Mouse (Mus musculus) c-Kit-positive CD71-negative TER-119-negative erythroid progenitor cells, embryonic 14.5 days (primary cell): ENCODE measurements at regions not wholly inside any gene's neighbourhood (a gene's known extent, or its start where the extent isn't known, plus 50 kb on each side); places are given as distances from the start of the nearest gene placed in this dataset.

Source experiments
- DNase-seq: peaks from one replicate; pipeline ENCODE4 v3.0.0-alpha.2; 2013; ENCODE audit warnings: low read depth

DNA sequence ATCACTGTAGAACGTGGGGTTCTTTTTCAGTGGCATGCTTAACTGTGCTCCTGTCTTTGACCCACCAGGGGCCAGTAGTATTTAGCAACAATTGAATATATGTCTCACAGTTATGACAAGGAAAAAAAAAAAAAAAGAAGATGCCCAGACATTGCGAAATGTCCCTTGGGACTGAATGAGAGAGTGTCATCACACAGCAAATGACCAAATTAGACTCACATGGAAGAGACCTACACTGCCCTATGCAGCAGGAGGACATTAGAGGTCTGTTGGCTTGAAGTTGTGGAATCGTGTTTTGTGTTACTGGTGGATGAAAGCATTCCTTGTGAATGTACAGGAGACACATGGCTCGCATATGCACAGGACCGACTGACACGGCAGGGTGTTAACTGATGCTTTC lies 214.3 kb upstream of the Maf start:
- DNase-seq = no peak

DNA sequence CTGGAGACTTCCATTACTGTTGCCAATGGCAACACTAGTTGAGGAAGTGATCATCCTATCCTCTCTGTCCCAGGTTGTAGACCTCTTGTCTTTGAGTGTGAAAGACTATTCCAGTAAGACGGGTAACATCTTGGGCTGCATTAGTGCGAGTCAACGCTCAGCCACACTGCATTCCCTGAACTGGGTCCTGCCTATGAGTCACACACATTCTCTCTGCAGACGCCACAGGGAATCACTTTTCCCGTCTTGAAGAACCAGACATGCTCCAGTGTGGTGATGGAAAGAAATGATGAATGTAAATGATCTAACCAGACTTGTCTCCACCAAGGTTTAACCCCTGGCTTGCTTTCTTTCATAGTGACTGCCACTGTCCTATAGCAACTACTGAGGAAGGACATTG lies 199.1 kb upstream of the Maf start:
- DNase-seq = no peak

DNA sequence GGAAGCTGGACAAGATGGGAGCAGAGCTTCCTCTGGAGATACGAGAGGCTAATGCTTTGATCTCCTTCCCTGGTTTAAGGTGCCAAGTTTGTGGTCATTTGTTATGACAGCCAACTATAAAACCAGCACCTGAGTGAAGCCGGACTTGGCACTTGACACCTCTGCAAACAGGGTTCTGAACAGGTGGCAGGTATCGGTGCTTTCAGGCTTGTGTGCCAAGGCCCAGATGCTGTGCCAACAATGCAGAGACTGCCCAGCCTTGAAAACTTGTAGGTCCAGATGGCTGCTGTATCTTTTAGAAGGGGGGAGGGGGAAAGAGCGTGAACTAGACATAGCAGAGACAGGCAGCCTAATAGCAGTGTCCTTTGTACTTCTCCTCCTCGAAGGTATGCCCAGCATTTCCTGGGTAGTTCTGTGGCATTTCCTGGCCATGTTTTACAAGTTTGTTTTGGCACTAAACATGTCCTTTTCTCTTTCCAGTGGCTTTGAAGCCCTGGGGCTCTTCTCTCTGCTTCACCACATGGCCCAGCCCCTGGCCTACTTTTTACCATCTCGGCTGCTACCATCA lies 196.3 kb upstream of the Maf start:
- DNase-seq = no peak

DNA sequence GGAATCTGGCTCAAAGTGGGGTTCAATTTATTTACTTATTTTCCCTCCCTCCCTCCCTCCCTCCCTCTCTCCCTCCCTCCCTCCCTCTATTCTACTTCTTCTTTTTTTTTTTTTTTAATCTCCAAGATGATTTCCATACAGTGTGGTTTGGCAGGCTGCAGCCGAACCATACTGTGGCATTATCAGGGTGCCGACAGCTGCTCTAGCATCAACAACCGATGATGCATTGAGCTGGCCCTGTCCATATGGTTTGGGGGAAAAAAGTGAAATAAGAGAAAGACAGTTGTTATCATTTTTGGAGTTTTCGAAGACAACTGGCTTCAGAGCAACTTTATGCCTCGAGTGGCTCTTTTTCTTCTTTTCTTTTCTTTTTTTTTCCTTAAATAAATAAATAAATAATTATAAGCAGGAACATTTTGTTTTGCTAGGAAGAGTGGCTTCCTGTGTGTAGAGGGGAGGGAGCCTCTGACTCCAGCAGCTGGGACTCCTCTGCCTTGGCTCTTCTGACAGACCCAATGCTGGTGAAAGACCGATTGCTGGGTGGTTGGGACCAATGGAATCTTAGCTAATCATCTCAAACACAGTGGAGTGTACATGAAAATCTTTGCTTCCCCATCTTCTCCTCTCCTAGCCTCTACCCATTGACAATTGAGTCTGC lies 190.1 kb upstream of the Maf start:
- no peak for DNase-seq

DNA sequence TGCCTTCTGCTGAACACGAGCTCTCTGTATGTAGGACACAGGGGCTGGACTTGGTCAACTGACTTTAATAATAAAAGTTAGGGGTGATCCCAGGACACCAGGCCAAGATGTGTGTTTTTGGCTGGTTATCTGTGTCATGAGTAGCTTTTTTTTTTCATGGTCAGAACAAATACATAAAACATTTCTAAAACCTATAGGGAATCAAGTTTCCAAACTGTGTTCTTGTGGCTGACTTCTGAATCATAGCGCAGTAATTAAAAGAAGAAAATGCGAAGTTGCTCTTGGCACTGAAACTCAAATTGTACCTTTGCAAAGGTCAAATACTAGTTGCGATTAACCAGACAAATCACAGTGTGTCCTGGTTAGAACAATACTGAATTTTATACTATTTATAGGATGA lies 189.5 kb upstream of the Maf start:
- no peak for DNase-seq

DNA sequence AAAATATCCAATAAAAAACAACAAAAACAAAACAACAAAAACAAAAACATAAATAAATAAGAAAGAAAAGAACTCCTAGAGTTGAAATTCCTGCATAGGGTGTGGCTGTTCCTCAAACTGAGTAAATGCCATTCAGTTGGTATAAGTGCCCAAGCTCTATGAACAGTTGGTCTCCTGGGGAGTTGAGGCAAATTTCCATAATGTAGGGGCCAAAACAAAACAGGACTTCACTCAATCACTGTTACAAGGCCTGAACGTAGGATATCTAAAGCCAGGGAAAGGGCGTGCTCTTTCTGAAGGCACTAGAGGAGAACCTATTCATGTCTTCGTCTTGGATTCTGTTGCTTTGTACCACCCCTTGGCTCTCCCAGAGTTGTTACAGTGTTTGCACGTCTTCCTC lies 188.5 kb upstream of the Maf start:
- no peak for DNase-seq

DNA sequence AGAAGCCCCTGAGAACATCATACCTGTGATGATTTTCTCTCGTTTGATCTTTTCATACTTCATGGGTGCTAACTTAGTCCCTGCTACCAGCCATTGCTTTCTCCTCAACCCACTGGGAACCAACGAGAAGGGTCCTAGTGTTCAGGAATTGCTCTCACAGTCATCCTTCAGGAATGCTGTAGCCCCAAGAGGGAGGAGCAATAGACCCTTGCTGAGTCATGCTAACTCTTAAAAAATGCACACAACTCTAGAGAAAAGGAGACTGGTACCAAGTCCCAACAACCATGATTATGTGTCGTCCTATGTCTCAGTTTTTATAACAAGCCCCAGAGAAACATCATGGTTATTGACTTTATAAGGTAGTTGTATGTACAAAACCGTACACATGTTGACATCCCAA lies 180.7 kb upstream of the Maf start:
- DNase-seq = no peak

DNA sequence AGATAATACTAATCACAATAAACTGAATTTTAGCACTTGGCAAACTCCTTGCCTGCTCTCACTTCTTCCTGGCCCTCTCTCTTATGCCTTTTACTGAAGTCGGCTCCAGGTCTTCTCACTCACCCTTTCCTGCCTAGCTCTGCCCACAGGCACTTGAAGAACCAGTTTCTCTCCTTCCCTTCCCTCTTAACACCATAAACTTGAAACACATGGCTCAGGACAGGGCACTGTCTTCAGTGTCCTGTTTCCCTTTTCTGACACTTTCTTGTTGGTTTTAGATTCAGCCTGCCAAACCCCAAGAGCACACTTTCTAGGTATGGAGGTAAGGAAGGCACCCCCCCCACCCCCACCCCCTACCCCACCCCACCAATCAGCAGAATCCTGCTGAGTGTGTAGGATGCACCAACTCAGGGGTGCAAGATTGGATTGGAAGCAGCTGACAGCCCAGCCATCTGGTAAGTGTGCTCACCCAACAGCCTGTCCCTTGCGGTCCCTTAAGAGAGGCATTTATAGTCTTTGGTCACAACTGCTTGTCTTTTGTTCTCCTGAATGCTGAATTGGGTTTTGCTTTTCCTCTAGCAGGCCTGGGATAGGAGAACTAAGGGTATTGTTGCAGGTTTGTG lies 177.6 kb upstream of the Maf start:
- no peak for DNase-seq

DNA sequence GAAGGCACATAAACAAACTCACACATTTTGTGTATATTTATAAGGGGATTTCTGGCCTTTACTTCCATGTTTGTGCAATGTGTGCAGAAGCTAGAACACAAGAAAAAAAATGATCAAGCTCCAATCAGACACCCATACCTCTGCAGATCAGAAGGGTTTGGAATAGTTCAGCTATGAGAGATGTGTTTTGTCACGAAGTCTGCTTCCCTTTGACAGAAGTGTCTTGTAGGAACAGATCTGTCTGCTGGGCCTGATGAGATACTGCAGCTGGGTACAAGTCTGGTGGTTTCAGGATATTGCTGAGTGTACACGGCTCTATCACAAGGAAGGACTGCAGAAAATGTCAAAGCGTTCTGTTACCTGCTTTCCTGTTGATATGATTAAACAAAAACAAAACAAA lies 176.2 kb upstream of the Maf start:
- no peak for DNase-seq

DNA sequence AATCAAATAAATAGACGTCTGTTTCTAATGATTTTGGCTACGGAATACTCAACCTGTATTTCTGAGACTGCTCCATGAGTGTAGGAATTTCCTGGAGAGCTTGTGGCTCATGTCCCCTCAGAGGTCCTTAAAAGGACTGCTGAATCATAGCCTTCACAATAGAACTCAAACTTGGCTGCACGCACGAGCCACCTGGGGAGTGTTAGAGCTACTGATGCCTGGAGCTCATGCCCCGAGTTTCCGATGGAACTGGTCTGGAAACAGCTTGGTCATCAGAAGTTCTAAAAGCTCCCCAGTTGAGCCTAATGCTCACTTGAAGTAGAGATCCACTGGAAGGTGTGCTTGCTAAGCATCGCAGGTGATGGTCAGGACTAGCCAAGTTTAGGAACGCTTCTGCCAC lies 174.3 kb upstream of the Maf start:
- DNase-seq = no peak

DNA sequence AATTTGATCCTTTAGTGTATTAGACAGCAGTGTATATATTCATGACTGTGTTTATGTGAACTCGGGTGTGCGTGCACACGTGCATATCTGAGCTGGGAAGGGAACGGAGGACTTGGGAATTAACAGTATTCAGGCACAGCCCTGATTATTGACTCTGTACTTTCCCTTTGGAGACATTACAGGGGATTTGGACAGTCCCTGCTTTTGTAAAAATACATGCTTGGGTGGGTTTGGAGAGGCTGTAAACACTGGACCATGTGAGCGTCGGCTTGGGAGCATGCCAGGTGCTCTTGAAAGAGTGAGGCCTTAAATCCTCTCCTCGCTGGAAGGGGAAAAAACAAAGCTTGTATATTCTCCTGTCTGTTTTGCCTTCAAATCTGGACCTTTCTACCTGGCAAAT lies 167.2 kb upstream of the Maf start:
- no peak for DNase-seq

DNA sequence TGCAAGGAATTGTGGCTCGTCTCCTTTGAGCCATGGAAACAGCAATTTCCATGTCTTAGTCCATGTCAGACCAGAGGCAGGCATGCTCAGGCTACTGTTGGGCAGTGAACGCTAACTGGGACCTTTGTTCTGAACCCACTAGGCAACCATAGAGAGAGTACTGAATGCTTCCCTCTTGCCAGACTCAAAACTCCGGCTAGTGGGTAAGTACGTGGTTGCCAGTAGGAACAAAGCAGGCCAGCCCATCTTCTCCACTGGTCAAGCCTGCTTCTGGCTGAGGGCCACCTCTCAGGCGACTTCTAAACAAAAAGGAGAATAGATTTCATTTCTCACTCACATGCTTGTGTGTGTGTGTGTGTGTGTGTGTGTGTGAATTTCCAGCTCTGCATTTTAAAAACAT lies 163.8 kb upstream of the Maf start:
- no peak for DNase-seq

DNA sequence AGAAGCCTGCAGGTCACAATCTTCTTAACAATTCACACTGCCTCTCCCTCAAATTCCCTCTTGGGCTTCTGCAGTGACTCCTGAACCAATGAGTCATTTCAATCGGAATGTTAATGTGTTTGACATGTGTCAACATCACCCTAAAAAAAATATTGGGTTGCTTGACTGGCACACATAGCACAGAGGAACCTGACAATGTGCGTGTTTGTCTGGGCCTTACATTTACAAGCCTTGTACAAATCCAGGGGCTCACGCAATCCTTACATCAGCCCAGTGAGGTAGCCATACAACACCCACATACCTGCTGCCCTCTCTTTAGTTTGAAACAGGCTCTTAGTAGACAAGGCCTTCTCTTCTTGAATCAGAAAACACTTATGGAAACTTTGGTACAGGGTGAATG lies 153.8 kb upstream of the Maf start:
- no peak for DNase-seq

DNA sequence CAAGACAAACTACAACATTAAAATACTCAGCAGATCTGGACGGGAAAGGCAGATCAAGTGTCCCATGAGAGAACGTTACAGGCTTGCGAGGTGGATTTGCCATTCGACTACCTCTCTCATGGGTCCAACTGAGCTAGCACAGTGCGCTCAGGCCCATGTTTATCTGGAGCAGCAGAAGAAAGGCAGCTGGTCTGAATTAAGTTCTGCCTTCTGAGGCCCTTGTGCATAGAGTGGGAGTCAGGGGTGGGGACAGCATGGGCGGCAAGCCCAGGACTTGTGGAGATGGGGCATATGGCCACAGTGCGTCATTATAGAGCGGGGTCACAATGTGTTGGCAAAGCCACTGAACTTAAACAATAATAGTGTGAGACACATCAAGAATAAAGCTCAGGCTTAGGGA lies 151.8 kb upstream of the Maf start:
- no peak for DNase-seq

DNA sequence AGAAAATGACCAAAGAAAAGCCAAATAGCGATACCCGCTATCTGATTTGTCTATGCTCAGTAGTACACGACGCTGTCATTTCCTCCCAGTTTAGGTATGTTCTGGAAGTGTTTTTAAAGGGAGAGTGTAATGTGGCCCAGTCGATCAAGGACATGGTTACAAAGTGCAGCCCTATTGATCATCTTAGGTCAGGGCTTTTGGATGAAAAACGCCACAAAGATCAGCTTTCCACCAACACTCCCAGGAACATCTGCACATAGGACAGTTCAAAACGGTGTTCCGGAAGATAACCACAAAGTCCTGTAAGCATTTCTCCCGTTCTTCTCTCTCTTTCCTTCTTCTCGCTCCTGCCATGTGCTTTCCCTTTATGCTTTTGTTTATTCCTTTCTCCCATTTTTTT lies 149.2 kb upstream of the Maf start:
- DNase-seq = no peak

DNA sequence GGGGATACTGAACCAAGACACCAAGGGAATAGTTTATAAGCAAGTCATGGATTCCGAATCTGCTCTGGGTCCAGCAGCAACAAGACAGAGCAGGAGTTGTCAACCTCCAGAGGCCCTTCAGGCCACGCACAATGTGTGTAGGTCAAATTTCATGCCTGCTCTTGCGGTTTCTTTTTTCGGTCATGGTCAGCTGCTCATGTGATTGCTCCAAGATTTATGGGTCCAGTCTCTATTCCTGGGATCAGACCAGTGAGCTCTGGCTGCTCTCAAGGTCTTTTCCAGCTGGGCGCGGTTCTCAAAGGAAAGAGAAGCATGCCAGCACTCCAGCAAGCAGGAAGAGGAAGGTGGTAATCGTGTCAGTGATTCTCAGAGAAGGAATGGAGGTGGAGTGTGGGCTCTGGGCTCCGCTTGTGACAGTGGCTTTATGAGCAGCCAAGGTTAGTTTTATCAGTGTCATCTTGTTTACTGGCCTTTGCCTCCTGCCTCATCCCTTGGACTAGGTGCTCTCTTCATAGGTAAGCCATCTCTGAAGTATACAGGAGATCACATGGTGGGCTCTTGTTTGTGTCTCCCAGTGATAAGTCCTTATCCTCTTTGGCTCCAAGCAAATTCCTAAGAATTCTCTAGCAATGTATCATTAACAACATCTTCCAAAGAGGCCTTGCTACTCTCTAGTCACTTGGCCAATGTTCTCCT lies 148.5 kb upstream of the Maf start:
- no peak for DNase-seq

DNA sequence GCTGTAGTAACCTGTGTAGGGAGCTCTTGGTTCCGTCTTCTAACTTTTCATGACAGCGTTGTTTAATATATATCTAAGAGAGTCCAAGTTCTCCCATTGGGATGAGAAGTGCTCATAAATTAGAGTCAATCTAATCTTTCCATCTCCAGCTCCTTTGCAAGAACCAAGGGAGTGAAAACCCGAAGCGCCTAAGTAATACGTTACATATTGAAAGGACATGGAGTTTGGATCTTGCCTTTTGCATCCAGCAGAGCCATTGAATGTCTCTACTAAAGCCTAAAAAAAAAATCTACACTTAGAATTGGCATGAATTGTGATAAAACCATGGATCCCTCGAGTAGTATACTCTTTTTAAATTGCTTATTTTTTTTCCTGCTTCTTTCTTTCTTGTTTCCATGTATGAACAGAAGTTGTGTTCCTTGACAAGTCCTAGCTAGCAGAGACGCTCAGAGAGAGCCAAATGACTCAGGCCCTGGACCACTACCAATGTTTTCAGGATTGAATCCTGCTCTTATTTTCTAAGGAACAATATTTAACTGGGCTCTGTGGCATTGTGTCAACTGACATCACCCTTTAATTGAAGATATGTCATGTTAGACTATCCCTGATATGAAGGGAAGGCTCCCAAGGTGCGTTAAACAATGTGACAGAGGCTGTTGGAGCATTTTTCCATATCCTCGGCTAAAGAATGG lies 146.8 kb upstream of the Maf start:
- no peak for DNase-seq

DNA sequence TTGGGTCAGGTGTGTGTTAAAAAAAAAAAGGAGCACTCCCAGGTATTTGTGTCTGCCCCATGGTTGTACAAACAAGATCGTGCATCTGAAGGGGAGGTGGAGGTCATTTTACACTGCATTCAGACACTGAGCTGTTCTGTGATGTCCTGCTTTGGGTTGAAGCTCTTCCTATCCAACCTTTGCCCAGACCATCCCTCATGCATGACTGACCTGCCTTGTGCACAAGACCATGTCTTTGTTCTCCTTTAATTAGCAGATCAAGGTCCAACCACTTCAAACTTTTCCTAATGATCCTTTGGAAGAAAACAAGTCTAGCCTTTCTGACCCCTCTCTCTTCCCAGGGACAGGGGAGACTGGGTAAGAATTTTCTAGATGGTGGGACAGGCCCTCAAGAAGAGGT lies 143.0 kb upstream of the Maf start:
- DNase-seq = no peak

DNA sequence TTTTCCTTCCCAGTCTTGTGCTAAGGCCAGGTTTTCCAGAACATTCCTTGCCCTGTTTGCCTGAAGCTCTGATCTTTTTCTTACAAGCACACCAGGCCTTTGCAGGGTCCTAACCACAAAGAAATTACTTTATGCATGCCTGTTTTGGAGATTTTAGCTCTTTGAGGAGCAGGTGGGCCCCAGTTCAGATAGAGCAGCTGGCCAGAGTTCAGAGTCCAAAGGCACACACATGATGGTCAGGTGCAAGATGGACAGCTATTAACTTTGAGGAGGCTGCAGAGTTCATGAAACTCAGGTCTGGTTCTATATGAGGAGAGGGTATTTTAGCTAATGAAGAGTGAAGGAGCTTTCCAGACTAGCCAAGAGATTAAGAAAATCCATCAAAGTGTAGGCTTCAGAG lies 125.8 kb upstream of the Maf start:
- no peak for DNase-seq

DNA sequence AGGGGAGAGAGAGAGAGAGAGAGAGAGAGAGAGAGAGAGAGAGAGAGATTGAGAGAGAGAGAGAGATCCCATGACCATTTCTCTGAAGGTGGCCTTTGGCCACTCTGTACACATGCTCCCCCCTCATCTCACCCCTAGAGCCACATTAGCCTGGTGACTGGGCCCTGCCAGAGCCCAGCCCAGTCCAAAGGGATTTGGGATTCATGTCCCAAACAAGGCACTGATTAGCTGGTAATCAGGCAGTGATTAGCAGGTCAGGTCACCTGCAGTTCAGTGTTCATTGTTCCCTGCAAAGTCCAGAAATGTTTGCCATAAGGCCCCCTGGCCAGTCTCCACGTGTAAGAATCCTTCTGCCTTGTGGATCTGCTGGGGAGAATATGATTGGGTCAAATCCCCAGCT lies 124.1 kb upstream of the Maf start:
- DNase-seq = no peak

DNA sequence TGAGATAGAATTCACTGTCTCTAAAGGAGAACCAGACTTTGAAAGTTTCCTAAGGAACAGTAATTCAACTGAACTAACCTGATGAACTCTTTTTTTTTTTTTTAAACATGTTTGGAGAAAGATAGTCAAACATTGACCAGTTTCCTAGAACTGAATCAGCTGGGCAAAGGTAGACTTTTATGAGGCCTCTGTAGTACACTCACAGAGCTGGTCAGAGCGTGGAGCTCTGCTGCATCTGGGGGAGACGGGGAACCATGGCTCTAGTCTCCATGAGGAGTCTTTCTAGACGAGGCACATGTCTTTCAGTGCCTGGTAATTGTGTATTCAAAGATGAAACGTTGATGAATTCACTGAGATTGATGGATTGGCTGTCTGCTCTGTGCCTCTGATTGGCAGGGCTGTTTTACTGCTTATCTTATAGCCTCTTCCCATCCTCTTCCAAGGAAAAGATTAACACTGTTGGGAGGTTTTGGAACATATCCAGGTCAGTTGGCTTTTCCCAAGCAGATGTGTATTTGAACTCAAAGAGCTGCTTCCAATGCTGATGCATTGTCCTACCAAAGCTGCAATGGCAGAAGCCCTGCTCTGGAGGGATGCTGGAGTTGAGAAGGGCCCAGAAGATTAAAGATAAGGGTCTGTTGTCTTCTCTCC lies 122.5 kb upstream of the Maf start:
- DNase-seq = no peak

DNA sequence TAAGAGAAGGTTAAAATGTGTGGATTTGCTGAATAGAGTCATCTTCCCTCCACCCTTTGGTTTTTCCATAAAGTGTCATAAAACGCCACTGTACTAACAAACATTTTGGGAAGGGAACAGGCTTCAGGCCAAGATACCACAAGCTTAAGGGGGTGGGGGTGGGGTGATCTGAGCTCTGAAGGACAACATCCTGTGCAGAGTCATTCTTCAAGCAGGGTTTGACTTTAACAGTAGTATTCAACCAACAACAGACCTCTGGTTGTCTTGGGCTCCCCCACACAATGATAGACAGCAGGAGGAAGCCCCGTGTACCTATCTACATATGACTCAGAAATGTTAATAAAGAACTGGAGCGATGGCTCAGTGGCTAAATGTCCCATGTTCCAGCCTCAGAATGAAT lies 118.9 kb upstream of the Maf start:
- DNase-seq = no peak
